Mouse (Mus musculus): ENCODE measurements at regions not wholly inside any gene's neighbourhood (a gene's known extent, or its start where the extent isn't known, plus 50 kb on each side); places are given as distances from the start of the nearest gene placed in this dataset.
A peak's percentile ranks its signal among the peaks of the same experiment; 100 is the strongest.

DNA sequence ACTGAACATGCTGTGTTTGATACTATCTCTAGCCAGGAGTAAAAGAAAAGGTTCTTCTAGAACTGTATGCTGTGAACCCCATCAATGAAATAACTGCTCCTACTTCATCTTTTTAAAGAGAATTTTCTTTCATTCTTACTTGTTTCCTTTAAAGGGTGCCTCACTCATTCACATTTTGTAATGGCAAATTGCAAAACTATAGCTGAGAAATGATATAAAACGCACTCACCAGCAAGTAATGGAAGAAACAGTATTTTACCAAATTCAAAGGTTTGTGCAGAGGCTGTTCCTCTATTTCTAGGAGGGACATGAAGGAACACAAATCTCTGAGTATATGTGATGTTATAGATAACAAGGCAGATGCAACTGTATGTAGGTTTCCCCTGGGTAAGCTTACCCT, 183.4 kb downstream of the Gm11146 start:
- Histone ChIP-seq H3K4me3 (replicated peaks) (peak overlapping the region; percentile 57), H3K36me3 (0 out of 2 replicates have a peak, but pooled peaks cover 3% of the 10 kb centered on the region), H3K4me2 (replicated peaks) (peak overlapping the region; percentile 62), H3K9ac (replicated peaks) (peak overlapping the region; percentile 91), H3K4me1 (replicated peaks) (peaks cover 17% of the 10 kb centered on the region; the same call in 1 of the 2 replicates), H3K27ac (peak overlapping the region; percentile 95), H3K27me3 (no peaks in the 10 kb centered on the region), H3K9me3 (no peaks in the 10 kb centered on the region)
- ATAC-seq: no peak
- WGBS: 26% methylated on average over 1 of the region's 1 CpGs

DNA sequence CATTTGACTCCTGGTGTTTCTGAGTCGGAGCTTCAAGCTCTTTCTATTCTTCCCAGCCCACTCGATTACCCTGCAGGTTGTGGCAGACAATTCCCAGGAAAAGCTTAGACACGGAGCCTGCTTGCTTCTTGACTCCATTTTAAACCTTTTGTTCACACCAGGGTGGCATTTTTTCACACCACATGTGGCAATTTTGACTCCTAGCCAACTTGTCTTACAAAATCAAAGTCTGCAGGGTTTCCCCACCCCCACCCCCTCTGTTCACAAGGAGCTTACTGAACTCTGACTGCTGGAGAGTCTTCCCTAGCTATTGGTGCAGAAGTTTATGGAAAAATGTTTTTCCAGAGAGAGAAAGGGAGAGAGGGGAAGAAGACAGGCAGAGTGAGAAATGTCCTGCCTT, 184.1 kb downstream of the Gm11146 start:
- H3K9ac ChIP-seq (replicated peaks): peak overlapping the region; percentile 68
- peak overlapping the region; percentile 57 for H3K4me3 ChIP-seq (replicated peaks)
- no peaks in the 10 kb centered on the region for H3K27me3 ChIP-seq
- peak overlapping the region; percentile 62 for H3K4me2 ChIP-seq (replicated peaks)
- H3K27ac ChIP-seq: peak overlapping the region; percentile 95
- ATAC-seq: peak; percentile 37
- 0% methylated on average over 3 of the region's 3 CpGs for WGBS
- 0 out of 2 replicates have a peak, but pooled peaks cover 4% of the 10 kb centered on the region for H3K36me3 ChIP-seq
- H3K4me1 ChIP-seq (replicated peaks): peaks cover 12% of the 10 kb centered on the region; the same call in 1 of the 2 replicates
- H3K9me3 ChIP-seq: no peaks in the 10 kb centered on the region

DNA sequence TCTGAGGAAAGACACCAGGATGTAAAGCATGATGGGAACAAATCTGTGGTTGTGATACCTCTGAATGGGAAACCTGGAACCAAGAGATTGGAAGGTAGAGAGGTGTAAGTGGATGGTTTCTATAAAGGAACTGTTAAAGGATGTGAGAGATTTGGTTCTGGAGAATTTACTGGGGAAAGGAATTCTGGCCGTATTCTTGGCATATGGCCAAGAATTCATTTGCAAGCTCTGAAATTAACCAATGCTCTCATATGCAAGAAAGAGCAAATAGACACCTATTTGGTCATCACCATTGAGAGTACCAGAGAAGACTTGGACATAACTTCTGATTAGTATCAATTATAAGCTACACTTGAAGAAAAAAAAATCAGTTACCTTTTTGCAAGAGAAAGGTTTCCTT, 187.3 kb downstream of the Gm11146 start:
- Histone ChIP-seq H3K9me3 (no peaks in the 10 kb centered on the region), H3K27ac (peak overlapping the region; percentile 30; the same call in 1 of the 2 replicates), H3K4me1 (replicated peaks) (peaks cover 11% of the 10 kb centered on the region; the same call in 1 of the 2 replicates), H3K4me3 (replicated peaks) (no peak overlapping the region), H3K4me2 (replicated peaks) (no peak overlapping the region), H3K36me3 (0 out of 2 replicates have a peak, but pooled peaks cover 4% of the 10 kb centered on the region), H3K9ac (replicated peaks) (no peak overlapping the region), H3K27me3 (no peaks in the 10 kb centered on the region)
- ATAC-seq: no peak
- 54% methylated on average over 1 of the region's 1 CpGs for WGBS

DNA sequence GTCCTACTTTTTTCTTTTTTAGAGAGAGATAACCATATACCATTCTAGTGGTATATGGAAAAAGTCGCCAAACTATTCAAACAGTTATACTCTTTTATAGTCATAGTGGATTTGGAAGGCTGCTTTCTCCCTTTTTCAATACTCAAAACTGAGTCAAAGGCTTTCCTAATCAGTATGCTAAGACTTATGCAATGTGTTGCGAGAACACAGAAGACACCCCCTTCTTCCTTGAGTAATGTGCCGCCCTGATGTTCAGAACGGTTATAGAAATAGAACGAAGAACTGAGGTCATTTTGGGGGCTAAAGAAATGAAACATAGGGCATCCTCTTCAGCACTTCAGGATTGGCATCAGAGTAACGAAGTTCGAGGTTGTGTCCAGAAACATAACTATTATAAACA, 192.7 kb downstream of the Gm11146 start:
- no peak overlapping the region for H3K9ac ChIP-seq (replicated peaks)
- H3K27ac ChIP-seq: 0 out of 2 replicates have a peak overlapping the region, but pooled peaks have one; percentile 5
- no peak for ATAC-seq
- no peak overlapping the region for H3K4me3 ChIP-seq (replicated peaks)
- H3K9me3 ChIP-seq: no peaks in the 10 kb centered on the region
- 0 out of 2 replicates have a peak, but pooled peaks cover 4% of the 10 kb centered on the region for H3K36me3 ChIP-seq
- no peaks in the 10 kb centered on the region for H3K27me3 ChIP-seq
- WGBS: 55% methylated on average over 7 of the region's 7 CpGs
- H3K4me2 ChIP-seq (replicated peaks): no peak overlapping the region
- peaks cover 43% of the 10 kb centered on the region for H3K4me1 ChIP-seq (replicated peaks)

DNA sequence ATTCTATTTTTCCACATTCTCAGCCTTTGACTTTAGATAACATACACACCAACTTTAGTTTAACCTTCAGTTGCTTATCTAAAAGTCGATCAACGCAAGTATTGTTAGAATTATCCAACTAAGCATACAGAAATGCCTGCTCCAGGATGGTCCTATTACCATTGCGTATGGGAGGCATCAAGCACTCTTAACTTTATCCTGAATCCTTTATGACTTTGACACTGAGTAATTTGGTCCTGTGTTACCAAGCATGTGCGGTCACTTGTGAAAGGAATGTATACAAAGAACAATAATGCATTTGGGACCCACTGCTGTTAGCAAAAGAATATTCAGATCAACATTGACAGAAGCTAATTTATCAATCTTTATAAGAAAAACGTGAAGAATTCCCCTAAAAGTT, 194.9 kb downstream of the Gm11146 start:
- Histone ChIP-seq H3K4me3 (replicated peaks) (no peak overlapping the region), H3K9ac (replicated peaks) (no peak overlapping the region), H3K4me2 (replicated peaks) (no peak overlapping the region), H3K9me3 (no peaks in the 10 kb centered on the region), H3K36me3 (no peaks in the 10 kb centered on the region), H3K27me3 (no peaks in the 10 kb centered on the region), H3K4me1 (replicated peaks) (peaks cover 64% of the 10 kb centered on the region), H3K27ac (peak overlapping the region; percentile 46; the same call in 1 of the 2 replicates)
- 31% methylated on average over 5 of the region's 5 CpGs for WGBS
- no peak for ATAC-seq

DNA sequence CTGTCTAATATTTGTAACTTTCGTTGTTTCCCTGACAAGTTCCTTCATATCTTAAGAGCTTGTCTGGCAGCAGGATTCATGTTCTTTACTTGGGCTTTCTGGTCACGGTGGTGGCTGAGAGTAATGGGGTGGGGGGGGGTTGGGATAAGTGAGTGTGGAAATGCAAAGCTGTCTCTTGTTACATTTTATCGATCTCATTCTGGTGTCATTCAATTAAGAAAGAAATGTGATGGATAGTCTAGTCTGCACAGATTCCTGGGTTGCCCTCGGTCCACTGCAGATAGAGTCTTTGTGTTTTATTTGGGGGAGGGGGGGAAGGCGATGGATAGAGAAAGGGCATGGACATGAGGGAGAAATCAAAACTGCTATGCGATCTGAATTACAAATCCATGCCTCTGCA, 196.0 kb downstream of the Gm11146 start:
- Histone ChIP-seq H3K36me3 (no peaks in the 10 kb centered on the region), H3K27me3 (no peaks in the 10 kb centered on the region), H3K4me1 (replicated peaks) (peaks cover 70% of the 10 kb centered on the region), H3K9ac (replicated peaks) (0 out of 2 replicates have a peak overlapping the region, but pooled peaks have one; percentile 41), H3K4me3 (replicated peaks) (no peak overlapping the region), H3K9me3 (no peaks in the 10 kb centered on the region), H3K27ac (peak overlapping the region; percentile 89), H3K4me2 (replicated peaks) (peak overlapping the region; percentile 47)
- ATAC-seq: peak; percentile 70
- 16% methylated on average over 6 of the region's 6 CpGs for WGBS

DNA sequence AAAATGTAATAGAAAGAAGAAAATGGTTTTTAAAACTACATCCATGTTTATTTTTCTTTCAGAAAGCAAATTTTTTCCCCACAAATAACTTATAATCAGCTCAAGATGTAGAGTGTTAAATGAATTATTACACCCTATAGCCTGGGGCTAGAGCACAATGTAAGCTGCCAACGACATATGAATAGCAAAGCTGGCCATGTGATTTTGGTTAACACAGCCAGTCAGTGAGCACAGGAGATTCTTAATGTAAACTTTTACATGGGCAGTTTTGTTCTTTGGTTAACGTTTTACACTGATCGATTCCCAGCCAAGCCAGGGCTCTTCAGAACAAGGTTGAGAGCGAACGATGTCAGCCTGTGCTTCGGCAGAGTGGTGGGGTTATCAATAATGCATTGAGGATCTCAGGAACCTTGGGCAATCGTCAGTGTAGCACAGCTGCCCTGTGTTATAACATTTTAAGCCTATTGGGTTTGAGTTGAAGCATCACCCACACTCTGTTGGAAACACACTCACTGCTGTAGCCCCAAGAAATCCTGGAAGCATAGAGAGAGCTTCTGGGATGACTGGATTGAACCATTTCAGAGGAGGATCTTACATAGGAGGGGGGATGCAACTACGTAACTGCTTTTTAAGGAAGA, 196.6 kb downstream of the Gm11146 start:
- Histone ChIP-seq H3K27me3 (no peaks in the 10 kb centered on the region), H3K4me1 (replicated peaks) (peaks cover 75% of the 10 kb centered on the region), H3K36me3 (no peaks in the 10 kb centered on the region), H3K9ac (replicated peaks) (0 out of 2 replicates have a peak overlapping the region, but pooled peaks have one; percentile 19), H3K9me3 (no peaks in the 10 kb centered on the region), H3K4me2 (replicated peaks) (peak overlapping the region; percentile 47), H3K4me3 (replicated peaks) (peak overlapping the region; percentile 9; the same call in 1 of the 2 replicates), H3K27ac (peak overlapping the region; percentile 89)
- ATAC-seq: peak; percentile 75
- 18% methylated on average over 8 of the region's 8 CpGs for WGBS

DNA sequence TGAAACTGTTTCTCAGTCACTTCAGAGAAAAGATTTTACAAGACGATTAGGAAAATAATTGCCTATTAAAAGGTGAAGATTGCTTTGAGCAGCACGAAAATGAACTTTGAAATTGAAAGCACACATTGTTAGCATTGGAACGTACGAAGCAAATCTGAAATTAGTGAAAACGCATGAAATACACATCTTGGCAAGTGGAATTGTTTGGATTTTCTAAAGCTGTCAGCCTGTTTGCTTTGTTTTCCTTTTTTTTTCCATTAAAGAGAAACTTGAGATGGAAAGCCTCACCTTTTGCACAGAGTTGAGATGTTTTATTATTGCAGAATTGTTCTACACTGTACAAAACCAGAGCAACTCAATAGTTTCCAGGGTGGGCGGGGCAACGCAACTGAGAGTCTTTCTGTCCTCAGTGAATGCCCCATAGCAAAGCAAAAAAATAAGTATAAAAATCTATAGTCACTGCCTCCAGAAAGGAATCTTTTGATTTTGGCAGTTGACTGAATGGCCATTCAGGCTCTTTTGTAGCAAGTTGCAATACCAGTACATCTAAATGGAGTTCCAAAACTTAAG, 199.1 kb downstream of the Gm11146 start:
- peaks cover 82% of the 10 kb centered on the region for H3K4me1 ChIP-seq (replicated peaks)
- 21% methylated on average over 7 of the region's 7 CpGs for WGBS

DNA sequence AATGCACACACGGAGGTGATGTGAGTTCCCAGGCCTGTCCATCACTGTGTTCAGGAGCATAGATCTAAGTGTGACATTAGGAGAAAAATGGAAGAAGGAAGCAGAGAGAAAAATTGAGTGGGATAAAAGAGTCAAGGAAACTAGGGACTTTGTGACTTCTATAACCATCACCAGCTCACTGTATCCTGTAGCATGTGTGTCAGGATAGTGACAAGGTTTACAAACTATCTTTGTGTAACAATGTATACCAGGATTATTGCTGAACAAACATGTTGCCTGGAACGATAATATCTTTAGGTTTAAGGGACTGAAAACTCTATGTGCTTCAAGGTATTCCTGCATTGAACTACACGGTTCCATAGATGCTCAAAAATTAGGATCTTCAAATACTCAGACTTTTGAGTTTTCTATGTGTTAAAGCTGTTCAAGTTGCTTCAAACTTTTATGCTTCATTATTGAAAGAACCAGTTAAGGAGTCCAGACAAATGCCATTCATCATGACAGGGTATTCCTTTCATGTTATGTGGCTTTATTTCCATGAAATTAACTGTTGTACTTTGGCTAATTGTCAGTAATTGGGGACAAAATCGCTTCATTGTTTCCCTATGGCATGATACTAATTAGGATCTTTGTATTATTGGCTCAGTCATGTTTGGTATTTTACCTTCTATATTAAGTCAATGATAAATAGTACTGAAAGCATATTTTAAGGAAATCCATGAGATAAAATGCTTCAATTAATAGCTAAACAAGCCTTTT, 200.5 kb downstream of the Gm11146 start:
- H3K9ac ChIP-seq (replicated peaks): peak overlapping the region; percentile 74
- H3K27ac ChIP-seq: peak overlapping the region; percentile 95
- no peaks in the 10 kb centered on the region for H3K27me3 ChIP-seq
- no peaks in the 10 kb centered on the region for H3K9me3 ChIP-seq
- peak overlapping the region; percentile 33; the same call in 1 of the 2 replicates for H3K4me3 ChIP-seq (replicated peaks)
- peak overlapping the region; percentile 61 for H3K4me2 ChIP-seq (replicated peaks)
- H3K36me3 ChIP-seq: no peaks in the 10 kb centered on the region
- H3K4me1 ChIP-seq (replicated peaks): peaks cover 80% of the 10 kb centered on the region
- no peak for ATAC-seq
- WGBS: 12% methylated on average over 4 of the region's 4 CpGs

More for the DNA sequence above, 199.1 kb downstream of the Gm11146 start:
- Histone ChIP-seq H3K27me3 (no peaks in the 10 kb centered on the region), H3K9me3 (no peaks in the 10 kb centered on the region), H3K27ac (peak overlapping the region; percentile 71), H3K9ac (replicated peaks) (0 out of 2 replicates have a peak overlapping the region, but pooled peaks have one; percentile 29), H3K4me2 (replicated peaks) (peak overlapping the region; percentile 35), H3K36me3 (no peaks in the 10 kb centered on the region), H3K4me3 (replicated peaks) (no peak overlapping the region)
- ATAC-seq: no peak

DNA sequence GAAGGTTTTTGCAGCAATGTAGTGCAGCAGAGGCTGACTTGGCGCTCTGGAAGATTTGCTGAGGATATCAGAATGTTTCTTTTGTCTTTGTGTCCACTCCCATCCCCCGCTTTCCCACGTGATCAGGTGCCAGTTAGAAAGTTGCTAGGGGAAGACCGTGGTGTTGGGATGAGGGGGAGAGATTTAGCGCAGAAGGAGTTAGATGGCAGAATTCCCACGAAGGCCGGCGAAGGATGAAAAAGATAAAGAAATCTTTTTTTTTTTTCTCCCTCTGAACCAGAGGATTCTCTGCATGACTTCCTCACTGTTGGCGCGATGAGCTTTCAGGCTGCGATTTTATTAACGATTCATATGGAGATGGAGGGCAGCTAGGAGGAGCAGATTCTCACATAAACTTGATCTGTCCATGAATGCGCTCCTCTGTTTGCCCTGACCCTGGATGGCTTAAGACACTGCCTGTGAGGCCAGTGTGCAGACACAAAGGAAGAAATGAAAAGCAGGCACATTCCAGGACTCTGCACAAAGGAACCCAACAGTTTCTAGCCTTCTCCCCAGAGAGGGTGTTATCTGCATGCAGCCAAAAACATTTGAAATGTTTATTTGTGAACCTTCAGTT, 201.5 kb downstream of the Gm11146 start:
- Histone ChIP-seq H3K27me3 (no peaks in the 10 kb centered on the region), H3K9me3 (no peaks in the 10 kb centered on the region), H3K4me3 (replicated peaks) (peak overlapping the region; percentile 33), H3K4me1 (replicated peaks) (peaks cover 73% of the 10 kb centered on the region), H3K36me3 (no peaks in the 10 kb centered on the region), H3K4me2 (replicated peaks) (peak overlapping the region; percentile 61), H3K27ac (peak overlapping the region; percentile 95), H3K9ac (replicated peaks) (peak overlapping the region; percentile 74)
- ATAC-seq: peak; percentile 93
- WGBS: 0% methylated on average over 13 of the region's 13 CpGs

DNA sequence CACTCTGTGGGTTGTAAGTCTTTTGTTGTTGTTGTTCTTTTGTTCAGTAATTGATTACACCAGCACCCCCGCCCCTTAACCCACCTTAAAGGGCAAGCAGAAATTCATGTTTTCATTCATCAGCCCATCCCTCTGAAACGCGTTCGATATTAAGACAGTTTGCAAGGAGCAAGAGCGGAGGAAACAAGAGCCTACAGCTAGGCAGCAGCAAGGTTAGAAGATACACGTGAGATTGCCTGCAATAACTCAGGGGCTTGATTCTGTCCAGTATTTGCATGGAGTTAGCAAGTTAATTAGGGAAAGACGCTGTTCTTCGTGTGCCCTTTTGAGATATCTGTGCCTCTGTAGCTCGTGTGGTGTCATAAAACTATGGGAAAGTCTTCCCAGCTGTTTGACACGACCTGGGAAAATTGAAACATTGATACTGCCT, 202.0 kb downstream of the Gm11146 start:
- WGBS: 2% methylated on average over 10 of the region's 10 CpGs
- H3K4me1 ChIP-seq (replicated peaks): peaks cover 70% of the 10 kb centered on the region

More for the DNA sequence above, 202.0 kb downstream of the Gm11146 start:
- Histone ChIP-seq H3K9ac (replicated peaks) (peak overlapping the region; percentile 74), H3K27me3 (no peaks in the 10 kb centered on the region), H3K36me3 (no peaks in the 10 kb centered on the region), H3K4me2 (replicated peaks) (peak overlapping the region; percentile 61), H3K27ac (peak overlapping the region; percentile 95), H3K9me3 (no peaks in the 10 kb centered on the region), H3K4me3 (replicated peaks) (peak overlapping the region; percentile 33)
- peak; percentile 43 for ATAC-seq

All from midbrain, embryonic 13.5 days (tissue).